Mouse (Mus musculus) CH12.LX (cell line): Measurements from ENCODE around the gene Arhgef3.

Experiments used
- CTCF ChIP-seq, 2 experiments: IDR thresholded peaks in 1 of 2; conservative IDR thresholded peaks in 1 of 2; 2 replicates each; pipeline ENCODE4 v1.5.1; 2011 to 2012; ENCODE audit warnings: low read depth in 2 of 2, low read length in 2 of 2, improper control_type of control experiment in 1 of 2, inconsistent platforms in 1 of 2, mild to moderate bottlenecking in 1 of 2, moderate library complexity in 1 of 2
- E2F4 ChIP-seq: IDR thresholded peaks from 2 replicates; pipeline ENCODE4 v1.6.1; 2011; ENCODE audit warnings: low read depth, low read length, improper control_type of control experiment; ENCODE audit not compliant: insufficient replicate concordance
- EP300 ChIP-seq: IDR thresholded peaks from 2 replicates; pipeline ENCODE4 v1.6.1; 2011; ENCODE audit warnings: low read length, improper control_type of control experiment
- GABPA ChIP-seq: IDR thresholded peaks from 2 replicates; pipeline ENCODE4 v1.6.1; 2012; ENCODE audit warnings: low read depth, low read length, improper control_type of control experiment, inconsistent platforms; ENCODE audit not compliant: insufficient replicate concordance
- KAT2A ChIP-seq: IDR thresholded peaks from 2 replicates; pipeline ENCODE4 v1.6.1; 2012; ENCODE audit warnings: low read length, improper control_type of control experiment, inconsistent platforms; ENCODE audit not compliant: insufficient replicate concordance
- MAFK ChIP-seq: IDR thresholded peaks from 2 replicates; pipeline ENCODE4 v1.6.1; 2011; ENCODE audit warnings: low read length, improper control_type of control experiment; ENCODE audit not compliant: insufficient replicate concordance
- MEF2A ChIP-seq: IDR thresholded peaks from 2 replicates; pipeline ENCODE4 v1.6.1; 2014; ENCODE audit warnings: low read depth, mild to moderate bottlenecking, inconsistent platforms, low read length, improper control_type of control experiment, borderline replicate concordance
- POLR2A ChIP-seq: IDR thresholded peaks from 2 replicates; pipeline ENCODE4 v1.6.1; 2011; ENCODE audit warnings: low read depth, mild to moderate bottlenecking, improper control_type of control experiment, low read length
- RAD21 ChIP-seq: IDR thresholded peaks from 2 replicates; pipeline ENCODE4 v1.6.1; 2011; ENCODE audit warnings: low read depth, mild to moderate bottlenecking, low read length, improper control_type of control experiment, moderate library complexity
- SIN3A ChIP-seq: IDR thresholded peaks from 2 replicates; pipeline ENCODE4 v1.6.1; 2012; ENCODE audit warnings: low read length, improper control_type of control experiment, inconsistent platforms
- SMC3 ChIP-seq: IDR thresholded peaks from 2 replicates; pipeline ENCODE4 v1.6.1; 2011; ENCODE audit warnings: low read depth, low read length, improper control_type of control experiment
- USF1 ChIP-seq: IDR thresholded peaks from 2 replicates; pipeline ENCODE4 v1.6.1; 2014; ENCODE audit warnings: low read depth, mild to moderate bottlenecking, inconsistent platforms, low read length, improper control_type of control experiment
- ZC3H11A ChIP-seq: IDR thresholded peaks from 2 replicates; pipeline ENCODE4 v1.6.1; 2012; ENCODE audit warnings: low read depth, mild to moderate bottlenecking, inconsistent platforms, low read length, improper control_type of control experiment

DNA sequence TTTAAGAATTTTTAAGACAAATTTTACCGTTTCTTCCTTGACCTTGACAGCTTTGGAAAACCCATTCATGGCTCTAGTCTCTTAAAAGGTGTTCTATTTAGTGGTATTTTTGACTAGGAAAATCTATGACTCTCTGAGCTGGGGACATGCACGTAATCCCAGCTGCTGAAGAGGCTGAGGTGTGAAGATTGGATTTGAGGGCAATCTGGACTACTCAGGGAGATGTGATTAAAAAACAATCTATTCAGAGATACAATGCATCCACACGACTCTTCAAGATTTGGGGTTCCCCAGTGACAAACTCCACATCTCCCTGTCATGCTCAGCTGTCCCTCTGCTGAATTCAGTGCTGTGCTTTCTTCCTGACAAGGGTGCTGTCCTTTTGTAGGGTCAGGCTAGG is 84.4 kb downstream of the Arhgef3 start:
- TF ChIP-seq POLR2A, result no peak
- TF ChIP-seq CTCF (conservative IDR thresholded peaks at IDR 0.05 in 1 of 2, IDR thresholded peaks at IDR 0.05 in 1 of 2; ENCODE audit: low read depth in 2 of 2, low read length in 2 of 2), result no peak
- no peak for TF ChIP-seq SIN3A
- no peak for TF ChIP-seq EP300
- TF ChIP-seq MAFK, result no peak
- TF ChIP-seq GABPA, result no peak
- no peak for TF ChIP-seq USF1
- no peak for TF ChIP-seq SMC3
- no peak for TF ChIP-seq KAT2A
- no peak for TF ChIP-seq ZC3H11A
- no peak for TF ChIP-seq MEF2A
- TF ChIP-seq RAD21, result no peak
- TF ChIP-seq E2F4, result no peak
